Mouse (Mus musculus): ENCODE measurements around the gene Fmo4. TPM values are rescaled to one million over a fixed set of nuclear protein-coding genes. Genes with fewer than 3 reads are reported as not detected.

The Fmo4 gene
- polyA plus RNA-seq, 1 experiment from 2014 or later: 0.55 TPM

DNA sequence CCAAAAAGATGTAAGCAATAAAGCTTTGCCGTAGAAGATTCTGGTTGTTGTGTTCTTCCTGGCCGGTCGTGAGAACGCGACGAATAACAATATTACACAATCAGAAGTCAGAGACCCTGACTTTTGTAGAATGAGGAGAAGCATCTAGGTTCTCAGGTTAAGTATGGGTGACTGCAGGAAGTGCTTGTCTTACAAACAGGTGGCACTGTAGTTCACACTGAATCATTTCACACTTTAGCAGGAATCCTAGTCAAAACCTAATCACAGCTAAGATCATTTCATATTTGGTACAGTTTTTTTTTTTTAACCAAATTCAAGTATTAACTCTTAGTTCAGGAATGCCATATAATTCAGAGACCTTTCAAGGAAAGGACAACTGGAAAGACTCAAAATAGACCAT, 33.8 kb upstream of the Fmo4 start:
- no peak overlapping the region for H3K4me3 ChIP-seq (ENCODE audit: control insufficient read depth in 1 of 2, insufficient read depth in 1 of 2, low read depth in 1 of 2, low read length in 2 of 2)
- no peaks in the 10 kb centered on the region for H3K27me3 ChIP-seq (ENCODE audit: control insufficient read depth, insufficient read depth, low read length)
- WGBS: 93% methylated on average over 6 of the region's 6 CpGs
- no peaks in the 10 kb centered on the region for H3K36me3 ChIP-seq (ENCODE audit: control insufficient read depth, insufficient read depth, low read length)
- no peak overlapping the region for H3K27ac ChIP-seq (replicated peaks in 1 of 2; ENCODE audit: control insufficient read depth in 1 of 2, insufficient read depth in 1 of 2, low read depth in 2 of 2, low read length in 2 of 2)
- no peaks in the 10 kb centered on the region for H3K4me1 ChIP-seq (ENCODE audit: control insufficient read depth in 2 of 2, insufficient read depth in 2 of 2, low read length in 2 of 2)
- no peak overlapping the region for H3K4me2 ChIP-seq (ENCODE audit: low read length)
- no peak for ATAC-seq (ENCODE audit: insufficient number of reproducible peaks, insufficient read depth, low FRiP score, low read depth)
- no peaks in the 10 kb centered on the region for H3K9me3 ChIP-seq (ENCODE audit: control insufficient read depth, low read length)
- H3K9ac ChIP-seq (ENCODE audit: low read length): no peak overlapping the region

GRCm38 (mm10) chr1:162840211-162840610, 26.4 kb upstream of the Fmo4 start:
- whole genome bisulfite sequencing: 85% methylated on average over 9 of the region's 9 CpGs
- H3K4me1 ChIP-seq (ENCODE audit: control insufficient read depth in 2 of 2, insufficient read depth in 2 of 2, low read length in 2 of 2): no peaks in the 10 kb centered on the region
- no peak for ATAC-seq (ENCODE audit: insufficient number of reproducible peaks, insufficient read depth, low FRiP score, low read depth)

DNA sequence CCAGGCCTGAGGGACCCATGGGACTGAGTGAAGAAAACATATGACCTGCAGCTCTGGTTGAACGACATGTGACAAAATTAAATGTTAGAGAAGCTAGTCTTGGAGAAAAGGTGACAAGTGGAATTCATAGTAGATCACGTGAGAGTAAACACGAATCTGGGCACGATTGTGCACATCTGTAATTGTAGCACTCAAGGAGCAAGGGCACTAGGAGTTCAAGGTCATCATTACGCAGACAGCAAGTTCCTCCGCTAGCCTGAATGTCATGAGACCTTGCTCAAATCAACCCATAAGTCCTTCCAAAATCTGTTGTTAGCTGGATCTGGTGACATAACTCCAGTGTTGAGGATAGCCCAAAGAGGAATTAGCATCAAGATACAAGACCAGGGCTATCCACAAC, 25.2 kb upstream of the Fmo4 start:
- no peak for ATAC-seq (ENCODE audit: insufficient number of reproducible peaks, insufficient read depth, low FRiP score, low read depth)
- no peak overlapping the region for H3K4me2 ChIP-seq (ENCODE audit: low read length)
- H3K9me3 ChIP-seq (ENCODE audit: control insufficient read depth, low read length): no peaks in the 10 kb centered on the region
- H3K4me3 ChIP-seq (ENCODE audit: control insufficient read depth in 1 of 2, insufficient read depth in 1 of 2, low read depth in 1 of 2, low read length in 2 of 2): no peak overlapping the region
- no peak overlapping the region for H3K27ac ChIP-seq (replicated peaks in 1 of 2; ENCODE audit: control insufficient read depth in 1 of 2, insufficient read depth in 1 of 2, low read depth in 2 of 2, low read length in 2 of 2)
- H3K27me3 ChIP-seq (ENCODE audit: control insufficient read depth, insufficient read depth, low read length): no peaks in the 10 kb centered on the region
- no peaks in the 10 kb centered on the region for H3K4me1 ChIP-seq (ENCODE audit: control insufficient read depth in 2 of 2, insufficient read depth in 2 of 2, low read length in 2 of 2)
- no peaks in the 10 kb centered on the region for H3K36me3 ChIP-seq (ENCODE audit: control insufficient read depth, insufficient read depth, low read length)
- H3K9ac ChIP-seq (ENCODE audit: low read length): no peak overlapping the region
- 86% methylated on average over 6 of the region's 6 CpGs for WGBS

More at GRCm38 (mm10) chr1:162840211-162840610, 26.4 kb upstream of the Fmo4 start:
- no peak overlapping the region for H3K4me3 ChIP-seq (ENCODE audit: control insufficient read depth in 1 of 2, insufficient read depth in 1 of 2, low read depth in 1 of 2, low read length in 2 of 2)
- no peaks in the 10 kb centered on the region for H3K9me3 ChIP-seq (ENCODE audit: control insufficient read depth, low read length)
- H3K36me3 ChIP-seq (ENCODE audit: control insufficient read depth, insufficient read depth, low read length): no peaks in the 10 kb centered on the region
- no peaks in the 10 kb centered on the region for H3K27me3 ChIP-seq (ENCODE audit: control insufficient read depth, insufficient read depth, low read length)
- no peak overlapping the region for H3K27ac ChIP-seq (replicated peaks in 1 of 2; ENCODE audit: control insufficient read depth in 1 of 2, insufficient read depth in 1 of 2, low read depth in 2 of 2, low read length in 2 of 2)
- no peak overlapping the region for H3K9ac ChIP-seq (ENCODE audit: low read length)
- no peak overlapping the region for H3K4me2 ChIP-seq (ENCODE audit: low read length)

- H3K27me3 ChIP-seq (ENCODE audit: control insufficient read depth, insufficient read depth, low read length): no peaks in the 10 kb centered on the region
- no peak overlapping the region for H3K4me3 ChIP-seq (ENCODE audit: control insufficient read depth in 1 of 2, insufficient read depth in 1 of 2, low read depth in 1 of 2, low read length in 2 of 2)
- no peak overlapping the region for H3K4me2 ChIP-seq (ENCODE audit: low read length)
- H3K27ac ChIP-seq (replicated peaks in 1 of 2; ENCODE audit: control insufficient read depth in 1 of 2, insufficient read depth in 1 of 2, low read depth in 2 of 2, low read length in 2 of 2): no peak overlapping the region
- no peaks in the 10 kb centered on the region for H3K4me1 ChIP-seq (ENCODE audit: control insufficient read depth in 2 of 2, insufficient read depth in 2 of 2, low read length in 2 of 2)
- no peak for ATAC-seq (ENCODE audit: insufficient number of reproducible peaks, insufficient read depth, low FRiP score, low read depth)
- no peaks in the 10 kb centered on the region for H3K36me3 ChIP-seq (ENCODE audit: control insufficient read depth, insufficient read depth, low read length)
- no peaks in the 10 kb centered on the region for H3K9me3 ChIP-seq (ENCODE audit: control insufficient read depth, low read length)
- H3K9ac ChIP-seq (ENCODE audit: low read length): no peak overlapping the region
- WGBS: 80% methylated on average over 5 of the region's 5 CpGs
These were observed 20.6 kb upstream of the Fmo4 start for GRCm38 (mm10) chr1:162834342-162834741.

DNA sequence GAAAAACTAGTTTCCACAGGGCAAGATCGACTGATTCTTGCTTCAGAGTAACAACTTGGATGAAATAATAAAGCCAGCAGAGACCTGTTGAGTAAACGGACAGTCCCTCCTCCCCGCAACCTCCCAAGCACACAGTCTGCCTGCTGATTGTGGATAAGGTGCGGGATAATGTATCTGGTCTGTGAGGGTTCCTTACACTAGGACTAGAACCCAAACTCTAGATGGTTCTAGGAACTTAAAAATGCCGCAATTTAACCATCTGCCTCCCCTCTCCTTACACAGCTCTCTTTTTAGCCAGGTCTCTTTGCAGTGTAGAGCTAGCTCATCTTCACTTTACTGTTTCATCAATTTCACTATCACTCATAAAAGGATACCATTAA, 18.8 kb upstream of the Fmo4 start:
- H3K4me2 ChIP-seq (ENCODE audit: low read length): no peak overlapping the region
- no peaks in the 10 kb centered on the region for H3K27me3 ChIP-seq (ENCODE audit: control insufficient read depth, insufficient read depth, low read length)
- H3K4me3 ChIP-seq (ENCODE audit: control insufficient read depth in 1 of 2, insufficient read depth in 1 of 2, low read depth in 1 of 2, low read length in 2 of 2): no peak overlapping the region
- 59% methylated on average over 5 of the region's 5 CpGs for WGBS
- no peaks in the 10 kb centered on the region for H3K36me3 ChIP-seq (ENCODE audit: control insufficient read depth, insufficient read depth, low read length)
- H3K27ac ChIP-seq (replicated peaks in 1 of 2; ENCODE audit: control insufficient read depth in 1 of 2, insufficient read depth in 1 of 2, low read depth in 2 of 2, low read length in 2 of 2): no peak overlapping the region
- no peaks in the 10 kb centered on the region for H3K9me3 ChIP-seq (ENCODE audit: control insufficient read depth, low read length)
- no peak for ATAC-seq (ENCODE audit: insufficient number of reproducible peaks, insufficient read depth, low FRiP score, low read depth)
- H3K9ac ChIP-seq (ENCODE audit: low read length): no peak overlapping the region
- no peaks in the 10 kb centered on the region for H3K4me1 ChIP-seq (ENCODE audit: control insufficient read depth in 2 of 2, insufficient read depth in 2 of 2, low read length in 2 of 2)

DNA sequence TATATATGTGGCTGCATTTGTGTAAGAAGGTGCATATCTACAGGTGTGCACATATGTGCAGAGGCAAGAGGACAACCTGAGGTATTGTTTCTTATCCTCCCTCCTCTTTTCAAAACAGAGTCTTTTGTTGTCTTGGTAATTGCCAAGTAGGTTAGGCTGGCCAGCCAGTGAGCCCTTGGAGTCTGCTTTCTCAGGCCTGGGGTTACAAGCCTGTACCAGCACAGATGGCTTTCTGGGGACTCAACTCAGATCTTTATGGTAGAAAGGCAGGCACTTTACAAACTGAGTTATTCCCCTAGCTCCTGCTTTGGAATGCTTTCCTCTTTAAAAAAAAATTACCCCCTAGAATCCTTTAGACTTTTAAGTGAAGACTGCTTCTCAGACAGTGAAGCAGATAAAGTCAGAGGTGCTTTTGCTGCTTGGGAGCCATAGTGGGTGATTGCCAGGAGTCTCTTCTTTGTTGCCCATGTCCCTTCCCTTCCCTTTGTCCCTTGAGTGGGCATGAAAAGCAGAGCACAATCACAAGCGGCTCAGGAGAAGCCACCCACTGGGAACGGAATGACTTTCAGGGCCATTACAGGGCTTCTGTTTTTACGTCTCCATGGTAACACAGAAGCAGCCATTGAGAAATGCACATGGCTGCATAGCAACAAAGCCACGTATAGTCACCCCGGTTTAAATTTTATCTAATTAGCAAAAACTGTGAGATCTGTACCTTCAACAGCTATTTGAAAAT, 18.2 kb upstream of the Fmo4 start:
- Histone ChIP-seq H3K9me3 (ENCODE audit: control insufficient read depth, low read length) (no peaks in the 10 kb centered on the region), H3K4me2 (ENCODE audit: low read length) (no peak overlapping the region), H3K27me3 (ENCODE audit: control insufficient read depth, insufficient read depth, low read length) (no peaks in the 10 kb centered on the region), H3K9ac (ENCODE audit: low read length) (no peak overlapping the region), H3K4me3 (ENCODE audit: control insufficient read depth in 1 of 2, insufficient read depth in 1 of 2, low read depth in 1 of 2, low read length in 2 of 2) (no peak overlapping the region), H3K4me1 (ENCODE audit: control insufficient read depth in 2 of 2, insufficient read depth in 2 of 2, low read length in 2 of 2) (no peaks in the 10 kb centered on the region), H3K36me3 (ENCODE audit: control insufficient read depth, insufficient read depth, low read length) (no peaks in the 10 kb centered on the region), H3K27ac (replicated peaks in 1 of 2; ENCODE audit: control insufficient read depth in 1 of 2, insufficient read depth in 1 of 2, low read depth in 2 of 2, low read length in 2 of 2) (no peak overlapping the region)
- ATAC-seq (ENCODE audit: insufficient number of reproducible peaks, insufficient read depth, low FRiP score, low read depth): no peak
- 13% methylated on average over 5 of the region's 5 CpGs for WGBS

GRCm38 (mm10) chr1:162819280-162819679, 5.5 kb upstream of the Fmo4 start:
- H3K4me2 ChIP-seq (ENCODE audit: low read length): no peak overlapping the region
- H3K27me3 ChIP-seq (ENCODE audit: control insufficient read depth, insufficient read depth, low read length): no peaks in the 10 kb centered on the region
- no peak overlapping the region for H3K27ac ChIP-seq (replicated peaks in 1 of 2; ENCODE audit: control insufficient read depth in 1 of 2, insufficient read depth in 1 of 2, low read depth in 2 of 2, low read length in 2 of 2)
- no peaks in the 10 kb centered on the region for H3K4me1 ChIP-seq (ENCODE audit: control insufficient read depth in 2 of 2, insufficient read depth in 2 of 2, low read length in 2 of 2)
- 91% methylated on average over 5 of the region's 5 CpGs for WGBS
- no peaks in the 10 kb centered on the region for H3K9me3 ChIP-seq (ENCODE audit: control insufficient read depth, low read length)
- no peak overlapping the region for H3K4me3 ChIP-seq (ENCODE audit: control insufficient read depth in 1 of 2, insufficient read depth in 1 of 2, low read depth in 1 of 2, low read length in 2 of 2)
- H3K9ac ChIP-seq (ENCODE audit: low read length): no peak overlapping the region
- no peaks in the 10 kb centered on the region for H3K36me3 ChIP-seq (ENCODE audit: control insufficient read depth, insufficient read depth, low read length)
- no peak for ATAC-seq (ENCODE audit: insufficient number of reproducible peaks, insufficient read depth, low FRiP score, low read depth)

Measured in heart, embryonic 14.5 days (tissue).